Mouse (Mus musculus): ENCODE measurements around the gene Gm4491. TPM values are rescaled to one million over a fixed set of nuclear protein-coding genes. Genes with fewer than 3 reads are reported as not detected.
A peak's percentile ranks its signal among the peaks of the same experiment; 100 is the strongest.
"Not testable (repeated sequence)": the region's sequence is repeated elsewhere in the genome, so short reads cannot be mapped to it uniquely, and the experiment has no call there.

Gm4491 gene
- polyA plus RNA-seq, 1 experiment from 2014 or later = not detected

GRCm38 (mm10) chr14:57101623-57102022 is 14.1 kb downstream of the Gm4491 start:
- DNase-seq (ENCODE audit: low spot score) (no peak), ATAC-seq (ENCODE audit: low FRiP score) (no peak)
- peaks cover 2% of the 10 kb centered on the region; the same call in 1 of the 2 replicates for H3K4me1 ChIP-seq (replicated peaks; ENCODE audit: control insufficient read depth, insufficient read depth, low read length)
- no peak overlapping the region for H3K4me3 ChIP-seq (ENCODE audit: low read depth, low read length)
- no peaks in the 10 kb centered on the region for H3K9me3 ChIP-seq (ENCODE audit: control insufficient read depth, low read length)
- no peaks in the 10 kb centered on the region for H3K36me3 ChIP-seq (ENCODE audit: control insufficient read depth, insufficient read depth, low read length)
- no peak overlapping the region for H3K4me2 ChIP-seq (replicated peaks; ENCODE audit: low read depth, low read length)
- 87% methylated on average over 7 of the region's 7 CpGs for WGBS
- H3K27me3 ChIP-seq (ENCODE audit: control insufficient read depth, insufficient read depth, low read length) = peaks cover 48% of the 10 kb centered on the region
- H3K9ac ChIP-seq (ENCODE audit: low read depth, low read length) = no peak overlapping the region
- H3K27ac ChIP-seq (ENCODE audit: low read depth, low read length) = no peak overlapping the region

GRCm38 (mm10) chr14:57095855-57096254 is 19.8 kb downstream of the Gm4491 start:
- H3K4me2 ChIP-seq (replicated peaks; ENCODE audit: low read depth, low read length) = no peak overlapping the region
- DNase-seq (ENCODE audit: low spot score) (no peak), ATAC-seq (ENCODE audit: low FRiP score) (no peak)
- H3K27me3 ChIP-seq (ENCODE audit: control insufficient read depth, insufficient read depth, low read length) = no peaks in the 10 kb centered on the region
- 81% methylated on average over 4 of the region's 4 CpGs for WGBS
- no peak overlapping the region for H3K4me3 ChIP-seq (ENCODE audit: low read depth, low read length)
- no peak overlapping the region for H3K9ac ChIP-seq (ENCODE audit: low read depth, low read length)
- no peaks in the 10 kb centered on the region for H3K36me3 ChIP-seq (ENCODE audit: control insufficient read depth, insufficient read depth, low read length)
- H3K9me3 ChIP-seq (ENCODE audit: control insufficient read depth, low read length) = no peaks in the 10 kb centered on the region
- no peaks in the 10 kb centered on the region for H3K4me1 ChIP-seq (replicated peaks; ENCODE audit: control insufficient read depth, insufficient read depth, low read length)
- no peak overlapping the region for H3K27ac ChIP-seq (ENCODE audit: low read depth, low read length)

GRCm38 (mm10) chr14:57093029-57093428 is 22.7 kb downstream of the Gm4491 start:
- no peaks in the 10 kb centered on the region for H3K36me3 ChIP-seq (ENCODE audit: control insufficient read depth, insufficient read depth, low read length)
- no peak overlapping the region for H3K27ac ChIP-seq (ENCODE audit: low read depth, low read length)
- no peak overlapping the region for H3K4me3 ChIP-seq (ENCODE audit: low read depth, low read length)
- no peak overlapping the region for H3K4me2 ChIP-seq (replicated peaks; ENCODE audit: low read depth, low read length)
- no peaks in the 10 kb centered on the region for H3K4me1 ChIP-seq (replicated peaks; ENCODE audit: control insufficient read depth, insufficient read depth, low read length)
- peak; percentile 60 for DNase-seq (ENCODE audit: low spot score)
- no peaks in the 10 kb centered on the region for H3K27me3 ChIP-seq (ENCODE audit: control insufficient read depth, insufficient read depth, low read length)
- no peaks in the 10 kb centered on the region for H3K9me3 ChIP-seq (ENCODE audit: control insufficient read depth, low read length)
- no peak overlapping the region for H3K9ac ChIP-seq (ENCODE audit: low read depth, low read length)
- 5% methylated on average over 7 of the region's 8 CpGs for WGBS
- no peak for ATAC-seq (ENCODE audit: low FRiP score)

GRCm38 (mm10) chr14:57090001-57090400 is 25.7 kb downstream of the Gm4491 start:
- no peaks in the 10 kb centered on the region for H3K36me3 ChIP-seq (ENCODE audit: control insufficient read depth, insufficient read depth, low read length)
- H3K4me1 ChIP-seq (replicated peaks; ENCODE audit: control insufficient read depth, insufficient read depth, low read length) = no peaks in the 10 kb centered on the region
- ATAC-seq (ENCODE audit: low FRiP score) (no peak), DNase-seq (ENCODE audit: low spot score) (no peak)
- no peaks in the 10 kb centered on the region for H3K9me3 ChIP-seq (ENCODE audit: control insufficient read depth, low read length)
- no peaks in the 10 kb centered on the region for H3K27me3 ChIP-seq (ENCODE audit: control insufficient read depth, insufficient read depth, low read length)
- H3K9ac ChIP-seq (ENCODE audit: low read depth, low read length) = no peak overlapping the region
- no peak overlapping the region for H3K27ac ChIP-seq (ENCODE audit: low read depth, low read length)
- H3K4me2 ChIP-seq (replicated peaks; ENCODE audit: low read depth, low read length) = no peak overlapping the region
- H3K4me3 ChIP-seq (ENCODE audit: low read depth, low read length) = no peak overlapping the region
- WGBS = 63% methylated on average over 2 of the region's 2 CpGs

GRCm38 (mm10) chr14:57089107-57089506 is 26.6 kb downstream of the Gm4491 start:
- WGBS = 88% methylated on average over 7 of the region's 7 CpGs
- Histone ChIP-seq H3K4me3 (ENCODE audit: low read depth, low read length) (no peak overlapping the region), H3K4me2 (replicated peaks; ENCODE audit: low read depth, low read length) (no peak overlapping the region), H3K4me1 (replicated peaks; ENCODE audit: control insufficient read depth, insufficient read depth, low read length) (no peaks in the 10 kb centered on the region), H3K27ac (ENCODE audit: low read depth, low read length) (no peak overlapping the region), H3K36me3 (ENCODE audit: control insufficient read depth, insufficient read depth, low read length) (no peaks in the 10 kb centered on the region), H3K9ac (ENCODE audit: low read depth, low read length) (no peak overlapping the region), H3K9me3 (ENCODE audit: control insufficient read depth, low read length) (no peaks in the 10 kb centered on the region), H3K27me3 (ENCODE audit: control insufficient read depth, insufficient read depth, low read length) (no peaks in the 10 kb centered on the region)
- no peak for DNase-seq (ENCODE audit: low spot score)
- ATAC-seq (ENCODE audit: low FRiP score) = no peak

- H3K9ac ChIP-seq (ENCODE audit: low read depth, low read length) = no peak overlapping the region
- ATAC-seq (ENCODE audit: low FRiP score) = no peak
- H3K4me1 ChIP-seq (replicated peaks; ENCODE audit: control insufficient read depth, insufficient read depth, low read length) = no peaks in the 10 kb centered on the region
- DNase-seq (ENCODE audit: low spot score) = no peak
- H3K36me3 ChIP-seq (ENCODE audit: control insufficient read depth, insufficient read depth, low read length) = no peaks in the 10 kb centered on the region
- no peaks in the 10 kb centered on the region for H3K27me3 ChIP-seq (ENCODE audit: control insufficient read depth, insufficient read depth, low read length)
- WGBS = 70% methylated on average over 11 of the region's 11 CpGs
- H3K4me2 ChIP-seq (replicated peaks; ENCODE audit: low read depth, low read length) = no peak overlapping the region
- no peaks in the 10 kb centered on the region for H3K9me3 ChIP-seq (ENCODE audit: control insufficient read depth, low read length)
- no peak overlapping the region for H3K27ac ChIP-seq (ENCODE audit: low read depth, low read length)
- no peak overlapping the region for H3K4me3 ChIP-seq (ENCODE audit: low read depth, low read length)
Observed at GRCm38 (mm10) chr14:57084180-57084668, 31.5 kb downstream of the Gm4491 start.

GRCm38 (mm10) chr14:57082863-57083262 is 32.8 kb downstream of the Gm4491 start:
- Histone ChIP-seq H3K27ac (ENCODE audit: low read depth, low read length) (no peak overlapping the region), H3K9me3 (ENCODE audit: control insufficient read depth, low read length) (no peaks in the 10 kb centered on the region), H3K27me3 (ENCODE audit: control insufficient read depth, insufficient read depth, low read length) (no peaks in the 10 kb centered on the region), H3K36me3 (ENCODE audit: control insufficient read depth, insufficient read depth, low read length) (no peaks in the 10 kb centered on the region), H3K4me3 (ENCODE audit: low read depth, low read length) (no peak overlapping the region), H3K9ac (ENCODE audit: low read depth, low read length) (no peak overlapping the region), H3K4me1 (replicated peaks; ENCODE audit: control insufficient read depth, insufficient read depth, low read length) (no peaks in the 10 kb centered on the region), H3K4me2 (replicated peaks; ENCODE audit: low read depth, low read length) (no peak overlapping the region)
- WGBS = 100% methylated on average over 1 of the region's 1 CpGs
- DNase-seq (ENCODE audit: low spot score) (no peak), ATAC-seq (ENCODE audit: low FRiP score) (no peak)

GRCm38 (mm10) chr14:57075537-57075936 is 40.1 kb downstream of the Gm4491 start:
- DNase-seq (ENCODE audit: low spot score) (no peak), ATAC-seq (ENCODE audit: low FRiP score) (no peak)
- H3K27ac ChIP-seq (ENCODE audit: low read depth, low read length) = no peak overlapping the region
- H3K4me2 ChIP-seq (replicated peaks; ENCODE audit: low read depth, low read length) = no peak overlapping the region
- H3K9me3 ChIP-seq (ENCODE audit: control insufficient read depth, low read length) = no peaks in the 10 kb centered on the region
- H3K4me1 ChIP-seq (replicated peaks; ENCODE audit: control insufficient read depth, insufficient read depth, low read length) = no peaks in the 10 kb centered on the region
- no peak overlapping the region for H3K4me3 ChIP-seq (ENCODE audit: low read depth, low read length)
- WGBS = 80% methylated on average over 6 of the region's 6 CpGs
- H3K9ac ChIP-seq (ENCODE audit: low read depth, low read length) = no peak overlapping the region
- H3K36me3 ChIP-seq (ENCODE audit: control insufficient read depth, insufficient read depth, low read length) = no peaks in the 10 kb centered on the region
- no peaks in the 10 kb centered on the region for H3K27me3 ChIP-seq (ENCODE audit: control insufficient read depth, insufficient read depth, low read length)

- not testable (repeated sequence) for H3K36me3 ChIP-seq (ENCODE audit: control insufficient read depth, insufficient read depth, low read length); H3K4me1 ChIP-seq (replicated peaks; ENCODE audit: control insufficient read depth, insufficient read depth, low read length); H3K4me3 ChIP-seq (ENCODE audit: low read depth, low read length); H3K9ac ChIP-seq (ENCODE audit: low read depth, low read length); ATAC-seq (ENCODE audit: low FRiP score); H3K27me3 ChIP-seq (ENCODE audit: control insufficient read depth, insufficient read depth, low read length); H3K27ac ChIP-seq (ENCODE audit: low read depth, low read length); H3K9me3 ChIP-seq (ENCODE audit: control insufficient read depth, low read length); H3K4me2 ChIP-seq (replicated peaks; ENCODE audit: low read depth, low read length)
- DNase-seq (ENCODE audit: low spot score) = peak; percentile 64
- 2% methylated on average over 2 of the region's 2 CpGs for WGBS
Observed at GRCm38 (mm10) chr14:57069906-57070305, 45.8 kb downstream of the Gm4491 start.

Measured in hindbrain, embryonic 11.5 days (tissue).